Mouse (Mus musculus) lung, embryonic 16.5 days (tissue): ENCODE measurements at regions not wholly inside any gene's neighbourhood (a gene's known extent, or its start where the extent isn't known, plus 50 kb on each side); places are given as distances from the start of the nearest gene placed in this dataset.

Experiments used
- ATAC-seq: fragments of 200-750 bp; cut with Nextera tagmentation; 2 replicates; pipeline ENCODE4 v1.8.0; 2017; ENCODE audit warnings: low read depth, mild to moderate bottlenecking, moderate library complexity
- H3K27ac ChIP-seq: fragments of 300-500 bp; sonication (generic); 2 replicates; pipeline ENCODE4 v1.5.1; 2014; ENCODE audit warnings: mild to moderate bottlenecking, control low read depth, low read length
- H3K27me3 ChIP-seq: fragments of 300-500 bp; sonication (generic); 2 replicates; pipeline ENCODE4 v1.6.1; 2014; ENCODE audit warnings: low read depth, low read length, mixed read lengths; ENCODE audit not compliant: control insufficient read depth, insufficient read depth
- H3K36me3 ChIP-seq: fragments of 300-500 bp; sonication (generic); 2 replicates; pipeline ENCODE4 v1.6.1; 2014; ENCODE audit warnings: low read length; ENCODE audit not compliant: control insufficient read depth, insufficient read depth
- H3K4me1 ChIP-seq: fragments of 300-500 bp; sonication (generic); replicated peaks from 2 replicates; pipeline ENCODE4 v1.6.1; 2014; ENCODE audit warnings: low read length, mixed read lengths; ENCODE audit not compliant: control insufficient read depth, insufficient read depth
- H3K4me2 ChIP-seq: fragments of 300-500 bp; sonication (generic); 2 replicates; pipeline ENCODE4 v1.6.1; 2014; ENCODE audit warnings: low read depth, low read length, control low read depth
- H3K4me3 ChIP-seq: fragments of 300-500 bp; sonication (generic); 2 replicates; pipeline ENCODE4 v1.5.1; 2014; ENCODE audit warnings: mild to moderate bottlenecking, low read length, control low read depth
- H3K9ac ChIP-seq: fragments of 300-500 bp; sonication (generic); 2 replicates; pipeline ENCODE4 v1.6.1; 2014; ENCODE audit warnings: low read length, control low read depth
- H3K9me3 ChIP-seq: fragments of 300-500 bp; sonication (generic); 2 replicates; pipeline ENCODE4 v1.6.1; 2016; ENCODE audit warnings: low read length; ENCODE audit not compliant: control insufficient read depth
- WGBS: fragments of 180-500 bp; shearing (Covaris S2); extraction: QIAGEN DNeasy Blood & Tissue Kit; methylation state at CpG from one replicate; pipeline ENCODE4 v1.1.7; 2014; 5-methylcytosine and 5-hydroxymethylcytosine counted together

- no peak overlapping the region for H3K27ac ChIP-seq
- no peak overlapping the region for H3K9ac ChIP-seq
- WGBS: 33% methylated on average over 7 of the region's 7 CpGs
- H3K36me3 ChIP-seq: no peaks in the 10 kb centered on the region
- peak; percentile 67 for ATAC-seq
- H3K4me2 ChIP-seq: no peak overlapping the region; the same call in 1 of the 2 replicates
- H3K9me3 ChIP-seq: no peaks in the 10 kb centered on the region
- H3K4me3 ChIP-seq: no peak overlapping the region
- no peaks in the 10 kb centered on the region for H3K27me3 ChIP-seq
- H3K4me1 ChIP-seq: peaks cover 11% of the 10 kb centered on the region
Observed at GRCm38 (mm10) chr12:29258966-29259365, 269.2 kb upstream of the Myt1l start.

- Histone ChIP-seq H3K27me3 (no peaks in the 10 kb centered on the region), H3K9me3 (no peaks in the 10 kb centered on the region), H3K4me3 (no peak overlapping the region), H3K4me2 (no peak overlapping the region), H3K27ac (no peak overlapping the region), H3K4me1 (no peaks in the 10 kb centered on the region), H3K9ac (no peak overlapping the region), H3K36me3 (no peaks in the 10 kb centered on the region)
- WGBS: 95% methylated on average over 4 of the region's 4 CpGs
- no peak for ATAC-seq
Observed at GRCm38 (mm10) chr12:29274166-29274565, 254.0 kb upstream of the Myt1l start.

GRCm38 (mm10) chr12:29275676-29276075, 252.5 kb upstream of the Myt1l start:
- Histone ChIP-seq H3K4me2 (no peak overlapping the region), H3K9ac (no peak overlapping the region), H3K4me1 (peaks cover 2% of the 10 kb centered on the region), H3K4me3 (no peak overlapping the region), H3K36me3 (no peaks in the 10 kb centered on the region), H3K27me3 (no peaks in the 10 kb centered on the region), H3K9me3 (no peaks in the 10 kb centered on the region), H3K27ac (no peak overlapping the region)
- 53% methylated on average over 4 of the region's 4 CpGs for WGBS
- ATAC-seq: no peak

DNA sequence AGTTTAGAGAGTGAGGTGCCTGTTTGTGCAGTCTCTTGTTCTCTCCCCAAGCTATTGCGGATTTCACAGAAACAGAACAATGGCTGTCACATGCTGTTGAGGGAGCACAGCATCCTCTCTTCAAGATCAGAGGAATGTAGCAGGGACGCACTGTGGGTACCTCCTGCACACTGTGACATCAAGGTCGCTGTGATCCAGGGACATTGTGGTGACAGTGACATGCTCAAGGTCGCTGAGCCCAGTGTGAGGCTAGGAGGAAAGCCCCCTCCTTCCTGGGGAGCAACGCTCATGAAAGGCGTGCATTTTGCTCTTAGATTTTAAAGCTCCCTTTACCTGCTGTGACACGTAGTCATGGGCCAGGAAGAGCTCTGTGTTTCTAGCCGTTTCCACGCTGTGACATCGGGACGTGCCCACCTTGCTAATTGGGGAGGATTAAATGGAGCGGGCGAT, 248.5 kb upstream of the Myt1l start:
- no peak overlapping the region for H3K9ac ChIP-seq

DNA sequence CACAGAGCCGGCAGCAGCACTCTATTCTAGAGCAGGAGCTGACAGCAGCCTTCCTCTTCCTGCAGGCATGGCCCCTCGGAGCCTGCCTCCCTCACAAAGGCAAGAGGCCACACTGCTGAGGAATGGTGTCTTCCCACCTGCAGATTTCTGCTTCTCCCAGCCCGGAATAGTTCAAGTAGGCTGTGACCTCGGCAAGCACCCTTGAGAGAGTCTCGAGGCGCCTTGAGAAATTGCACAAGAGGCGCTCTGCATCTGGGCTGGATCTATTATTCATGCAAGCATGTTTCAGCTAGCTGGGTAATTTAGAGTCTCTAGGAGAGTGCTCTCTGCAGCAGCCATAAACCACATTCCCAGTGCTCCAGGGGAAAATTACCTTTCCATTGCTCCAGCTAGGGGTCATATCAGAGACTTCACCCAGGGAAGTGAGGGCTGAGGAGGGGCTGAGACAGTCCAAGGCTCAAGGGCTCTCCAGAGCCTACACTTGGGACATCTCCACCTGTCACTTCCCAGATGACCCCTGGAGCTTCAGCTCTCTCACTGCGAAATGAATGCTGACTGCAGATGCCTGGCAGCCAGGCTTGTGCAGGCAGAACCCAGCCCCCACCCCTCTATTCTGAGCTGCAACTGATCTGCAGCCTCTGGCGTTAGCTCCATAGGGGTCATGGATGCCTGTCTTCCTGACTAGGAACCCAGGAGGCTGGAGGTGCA, 247.9 kb upstream of the Myt1l start:
- ATAC-seq: peak; percentile 78
- Histone ChIP-seq H3K36me3 (no peaks in the 10 kb centered on the region), H3K4me1 (peaks cover 2% of the 10 kb centered on the region), H3K9me3 (no peaks in the 10 kb centered on the region), H3K27ac (peak overlapping the region; percentile 51), H3K9ac (no peak overlapping the region), H3K4me2 (peak overlapping the region; percentile 42), H3K4me3 (no peak overlapping the region; the same call in 1 of the 2 replicates), H3K27me3 (no peaks in the 10 kb centered on the region)
- 4% methylated on average over 9 of the region's 9 CpGs for WGBS

More for the DNA sequence above, 248.5 kb upstream of the Myt1l start:
- 13% methylated on average over 13 of the region's 13 CpGs for WGBS
- H3K27me3 ChIP-seq: no peaks in the 10 kb centered on the region
- H3K27ac ChIP-seq: peak overlapping the region; percentile 36
- peak overlapping the region; percentile 42 for H3K4me2 ChIP-seq
- no peak overlapping the region; the same call in 1 of the 2 replicates for H3K4me3 ChIP-seq
- no peaks in the 10 kb centered on the region for H3K9me3 ChIP-seq
- peak; percentile 42; the same call in 1 of the 2 replicates for ATAC-seq
- no peaks in the 10 kb centered on the region for H3K36me3 ChIP-seq
- peaks cover 2% of the 10 kb centered on the region for H3K4me1 ChIP-seq

GRCm38 (mm10) chr12:29280861-29281630, 247.1 kb upstream of the Myt1l start:
- no peak overlapping the region for H3K9ac ChIP-seq
- peaks cover 2% of the 10 kb centered on the region for H3K4me1 ChIP-seq
- WGBS: 50% methylated on average over 17 of the region's 17 CpGs
- no peak overlapping the region for H3K27ac ChIP-seq
- H3K4me2 ChIP-seq: no peak overlapping the region
- H3K4me3 ChIP-seq: no peak overlapping the region
- ATAC-seq: no peak
- no peaks in the 10 kb centered on the region for H3K9me3 ChIP-seq
- no peaks in the 10 kb centered on the region for H3K27me3 ChIP-seq
- no peaks in the 10 kb centered on the region for H3K36me3 ChIP-seq

- Histone ChIP-seq H3K36me3 (no peaks in the 10 kb centered on the region), H3K4me3 (no peak overlapping the region), H3K4me2 (no peak overlapping the region), H3K27me3 (no peaks in the 10 kb centered on the region), H3K9me3 (no peaks in the 10 kb centered on the region), H3K27ac (no peak overlapping the region), H3K9ac (no peak overlapping the region), H3K4me1 (peaks cover 4% of the 10 kb centered on the region; the same call in 1 of the 2 replicates)
- ATAC-seq: no peak
- WGBS: 69% methylated on average over 2 of the region's 2 CpGs
Observed at GRCm38 (mm10) chr12:29288801-29289200, 239.4 kb upstream of the Myt1l start.

DNA sequence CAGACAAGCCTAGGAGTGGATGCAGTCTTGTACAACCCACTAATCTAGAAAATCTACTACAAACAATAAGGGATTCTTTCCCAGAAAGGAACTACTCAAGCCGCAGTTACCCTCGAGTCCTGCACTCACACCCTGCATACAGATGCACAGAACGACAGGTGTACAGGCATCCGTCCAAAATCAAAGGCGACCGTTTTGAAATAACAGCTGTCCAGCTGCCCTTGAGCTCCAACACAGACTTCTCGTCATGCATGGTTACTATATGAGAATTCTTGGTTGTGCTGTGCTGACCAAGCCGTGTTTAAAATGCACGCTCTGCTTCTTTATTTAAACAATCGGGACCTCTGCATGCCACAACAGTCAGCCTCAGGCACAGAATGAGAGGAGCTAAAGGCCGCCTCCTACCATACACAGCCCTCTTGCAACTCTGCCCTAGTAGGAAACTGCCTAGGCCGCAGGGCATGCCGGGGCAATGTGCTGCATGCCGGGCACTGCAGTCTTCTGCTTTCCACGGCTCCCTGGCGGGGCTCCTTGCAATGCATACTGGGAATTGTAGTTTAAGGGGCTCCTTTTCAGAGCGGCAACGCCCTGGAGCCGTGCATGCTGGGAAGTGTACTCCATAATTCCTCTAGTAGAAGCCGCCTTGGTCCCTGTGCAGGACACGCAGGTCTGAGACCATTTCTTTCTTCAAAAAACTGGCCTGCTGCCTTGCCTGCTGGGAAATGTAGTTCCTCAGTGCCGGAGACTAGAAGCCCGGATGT, 237.4 kb upstream of the Myt1l start:
- WGBS: 7% methylated on average over 23 of the region's 23 CpGs
- peak; percentile 99 for ATAC-seq
- H3K27ac ChIP-seq: peak overlapping the region; percentile 86

GRCm38 (mm10) chr12:29297984-29298383, 230.2 kb upstream of the Myt1l start:
- H3K4me2 ChIP-seq: no peak overlapping the region
- no peaks in the 10 kb centered on the region for H3K4me1 ChIP-seq
- ATAC-seq: no peak
- no peak overlapping the region for H3K4me3 ChIP-seq
- H3K27me3 ChIP-seq: no peaks in the 10 kb centered on the region
- H3K36me3 ChIP-seq: no peaks in the 10 kb centered on the region
- no peak overlapping the region for H3K9ac ChIP-seq
- 52% methylated on average over 5 of the region's 5 CpGs for WGBS
- H3K27ac ChIP-seq: no peak overlapping the region
- H3K9me3 ChIP-seq: no peaks in the 10 kb centered on the region

More for the DNA sequence above, 237.4 kb upstream of the Myt1l start:
- Histone ChIP-seq H3K4me2 (peak overlapping the region; percentile 72), H3K4me1 (peaks cover 4% of the 10 kb centered on the region; the same call in 1 of the 2 replicates), H3K27me3 (no peaks in the 10 kb centered on the region), H3K9me3 (no peaks in the 10 kb centered on the region), H3K36me3 (no peaks in the 10 kb centered on the region), H3K4me3 (peak overlapping the region; percentile 55), H3K9ac (peak overlapping the region; percentile 72)
